Mouse (Mus musculus) adrenal gland, adult 2 months (tissue): ENCODE measurements around the gene Wbp1l. TPM values are rescaled to one million over a fixed set of nuclear protein-coding genes. Genes with fewer than 3 reads are reported as not detected.

Experiments
- DNase-seq: peaks from one replicate; pipeline ENCODE4 v3.0.0; 2021
- polyA plus RNA-seq: library from polyadenylated mRNA; depleted of rRNA; stranded (reverse); fragments of >200 nt; gene quantifications from 2 replicates; pipeline ENCODE4 v1.2.3, GENCODE M21; 2012; rRNA removed
- total RNA-seq, 2 experiments: library from RNA; stranded (reverse); gene quantifications; 2 replicates each; pipeline ENCODE4 v1.2.3; 2021

The Wbp1l gene
- total and polyA plus RNA-seq, 3 experiments = 136 to 159 (median 156) TPM

DNA sequence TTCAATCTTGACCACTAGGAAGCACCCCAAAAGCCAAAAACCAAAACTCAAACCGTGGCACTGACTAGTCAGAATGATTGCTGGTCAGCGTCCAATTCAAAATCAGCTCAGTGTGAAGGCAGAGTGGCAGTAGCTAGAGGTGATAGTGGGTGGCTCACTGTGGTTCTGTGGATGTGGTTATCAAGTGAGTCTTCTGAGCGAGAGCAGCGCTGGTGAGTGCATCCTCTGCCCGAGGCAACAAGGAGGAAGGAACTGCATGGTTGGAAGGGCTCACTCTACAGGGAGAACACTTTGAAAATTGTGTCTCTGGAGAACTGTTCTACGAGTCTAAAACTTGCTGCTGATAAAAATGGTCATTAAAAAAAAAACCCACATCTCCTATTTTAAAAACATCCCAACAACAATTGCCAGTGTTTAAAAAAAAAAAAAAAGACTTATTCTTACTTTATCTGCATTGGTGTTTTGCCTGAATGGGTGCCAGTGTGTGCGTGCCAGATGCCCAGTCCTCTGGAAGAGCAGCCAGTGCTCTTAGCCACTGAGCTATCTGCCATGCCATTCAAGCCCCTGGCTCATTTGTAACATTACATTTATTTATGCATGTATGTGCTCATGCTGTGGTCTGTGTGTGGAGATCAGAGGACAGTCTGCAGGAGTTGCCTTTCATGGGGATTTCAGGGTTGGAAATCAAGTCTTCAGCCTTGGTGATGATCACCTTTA lies 107.1 kb downstream of the Wbp1l start:
- DNase-seq = no peak

DNA sequence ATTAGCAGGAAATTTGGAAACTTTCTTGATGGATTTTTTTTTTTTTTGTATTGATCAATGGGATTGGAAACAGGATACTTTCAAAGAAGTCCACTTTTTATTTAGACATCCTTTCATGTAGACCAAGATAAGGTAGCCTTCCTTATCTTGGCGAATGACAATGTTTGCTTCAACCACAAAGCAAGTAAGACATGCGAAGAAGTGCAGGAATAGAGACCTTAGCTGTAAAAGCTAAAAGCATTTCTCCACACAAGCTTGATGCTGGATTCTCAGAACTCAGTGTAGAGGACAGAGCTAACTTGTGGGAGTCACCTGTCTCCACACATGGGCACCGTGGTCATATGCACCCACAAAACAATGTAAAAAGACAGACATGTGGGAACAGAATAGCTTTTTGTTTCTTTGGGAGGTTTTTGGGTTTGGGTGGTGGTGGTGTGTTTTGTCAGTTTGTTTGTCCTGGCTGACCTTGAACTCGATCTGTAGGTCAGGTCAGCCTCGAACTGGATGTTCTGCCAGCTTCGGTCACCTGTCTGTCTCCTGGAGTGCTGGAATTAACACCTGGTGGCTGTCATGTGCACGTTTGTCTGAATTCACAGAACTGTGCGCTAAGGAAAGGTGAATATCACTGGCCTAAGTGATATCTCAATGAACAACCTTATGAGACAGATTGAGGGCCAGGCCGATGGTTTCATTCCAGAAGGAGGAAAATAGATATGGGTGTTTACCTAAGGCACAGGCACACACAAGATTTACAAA lies 107.8 kb downstream of the Wbp1l start:
- DNase-seq = no peak

Other genes with a start within 250 kb of the Wbp1l start
- 1 to 10 TPM in 1 of 2 experiments, under 1 TPM in 1; 0.90 to 1.6 TPM for gene 2310034G01Rik, start 248.8 kb upstream of the Wbp1l start, total RNA-seq
- gene 2310034G01Rik, start 248.8 kb upstream of the Wbp1l start, polyA plus RNA-seq = 1.7 and 2.8 TPM in 2 replicates
- 100 to 1,000 TPM; 108 to 115 TPM for gene Actr1a, start 203.3 kb upstream of the Wbp1l start, total RNA-seq
- gene Actr1a, start 203.3 kb upstream of the Wbp1l start, polyA plus RNA-seq = 85.2 and 87.2 TPM in 2 replicates
- 10 to 100 TPM; 17.4 to 24.6 TPM for gene Sufu, start 202.2 kb upstream of the Wbp1l start, total RNA-seq
- 24.5 and 27.7 TPM in 2 replicates for gene Sufu, start 202.2 kb upstream of the Wbp1l start, polyA plus RNA-seq
- gene Trim8, start 97.4 kb upstream of the Wbp1l start, total RNA-seq = 10 to 100 TPM; 38.0 to 66.4 TPM
- gene Trim8, start 97.4 kb upstream of the Wbp1l start, polyA plus RNA-seq = 66.1 and 78.8 TPM in 2 replicates
- 10 to 100 TPM; 51.6 to 75.1 TPM for gene Arl3, start 25.9 kb upstream of the Wbp1l start, total RNA-seq
- gene Arl3, start 25.9 kb upstream of the Wbp1l start, polyA plus RNA-seq = 11.7 and 12.2 TPM in 2 replicates
- 10 to 100 TPM in 1 of 2 experiments, 1 to 10 TPM in 1; 7.7 to 12.7 TPM for gene Sfxn2, start 25.7 kb upstream of the Wbp1l start, total RNA-seq
- 3.7 and 4.6 TPM in 2 replicates for gene Sfxn2, start 25.7 kb upstream of the Wbp1l start, polyA plus RNA-seq
- gene Cyp17a1, start 74.1 kb downstream of the Wbp1l start, total RNA-seq = 1 to 10 TPM; 1.7 to 3.0 TPM
- gene Cyp17a1, start 74.1 kb downstream of the Wbp1l start, polyA plus RNA-seq = 0.18 and 0.19 TPM in 2 replicates
- 10 to 100 TPM; 13.5 to 14.5 TPM for gene Borcs7, start 90.8 kb downstream of the Wbp1l start, total RNA-seq
- 2.3 and 2.9 TPM in 2 replicates for gene Borcs7, start 90.8 kb downstream of the Wbp1l start, polyA plus RNA-seq
- 10 to 100 TPM; 89.0 to 94.8 TPM for gene As3mt, start 108.4 kb downstream of the Wbp1l start, total RNA-seq
- 11.3 and 14.3 TPM in 2 replicates for gene As3mt, start 108.4 kb downstream of the Wbp1l start, polyA plus RNA-seq
- gene Cnnm2, start 162.5 kb downstream of the Wbp1l start, total RNA-seq = 10 to 100 TPM; 33.4 to 40.7 TPM
- gene Cnnm2, start 162.5 kb downstream of the Wbp1l start, polyA plus RNA-seq = 34.9 and 49.2 TPM in 2 replicates